Mouse (Mus musculus) layer of hippocampus, adult 18-20 months (tissue): ENCODE data around the gene Dchs1. TPM values are rescaled to one million over a fixed set of nuclear protein-coding genes. Genes with fewer than 3 reads are reported as not detected.
A peak's percentile ranks its signal among the peaks of the same experiment; 100 is the strongest.

Experiments
- DNase-seq, 2 experiments: peaks; one replicate each; pipeline ENCODE4 v3.0.0; 2022; ENCODE audit warnings: low spot score in 2 of 2
- total RNA-seq, 2 experiments: library from RNA; stranded (reverse); gene quantifications; 2 replicates each; pipeline ENCODE4 v1.2.3; 2021

The Dchs1 gene
- total RNA-seq, 2 experiments from 2014 or later, result 10.9 to 11.8 TPM

DNA sequence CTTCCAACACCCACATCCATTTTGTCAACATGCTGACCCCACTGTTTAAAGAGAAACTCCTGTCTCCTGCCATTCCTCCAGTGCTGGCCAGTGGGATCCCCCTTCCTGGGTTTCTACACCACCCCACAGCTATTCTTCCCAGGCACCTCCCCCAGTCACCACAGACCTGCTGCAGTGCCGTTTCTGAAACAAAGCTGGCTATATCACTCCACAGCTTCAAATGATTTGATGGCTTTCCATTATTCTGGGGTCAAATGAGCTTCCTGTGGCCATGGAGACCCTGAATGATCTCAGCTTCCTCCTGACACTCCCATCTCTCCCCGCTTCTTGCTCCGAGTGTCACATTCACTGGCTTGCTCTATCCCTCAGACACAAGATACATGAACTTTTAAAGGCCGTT is 2.9 kb downstream of the Dchs1 start:
- no peak for DNase-seq

DNA sequence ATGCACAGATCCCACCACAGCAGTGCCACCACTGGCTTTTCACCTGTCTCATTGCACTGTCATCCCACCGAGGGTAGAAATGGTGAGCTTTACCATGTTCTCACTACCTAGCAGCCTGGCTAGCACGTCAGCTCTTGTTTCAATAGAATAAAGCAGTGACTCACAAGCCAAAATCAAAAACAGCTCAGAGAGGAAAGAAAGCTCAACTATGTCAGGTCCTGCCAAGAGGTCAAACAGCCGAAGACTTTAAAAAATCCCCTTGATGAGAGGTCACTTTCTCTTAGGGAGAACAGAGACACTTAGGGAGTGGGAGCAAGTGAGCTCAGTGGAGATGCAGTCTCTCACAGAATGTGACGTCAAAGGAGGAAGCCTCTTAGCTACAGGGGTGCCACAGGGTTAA is 3.6 kb downstream of the Dchs1 start:
- no peak for DNase-seq

DNA sequence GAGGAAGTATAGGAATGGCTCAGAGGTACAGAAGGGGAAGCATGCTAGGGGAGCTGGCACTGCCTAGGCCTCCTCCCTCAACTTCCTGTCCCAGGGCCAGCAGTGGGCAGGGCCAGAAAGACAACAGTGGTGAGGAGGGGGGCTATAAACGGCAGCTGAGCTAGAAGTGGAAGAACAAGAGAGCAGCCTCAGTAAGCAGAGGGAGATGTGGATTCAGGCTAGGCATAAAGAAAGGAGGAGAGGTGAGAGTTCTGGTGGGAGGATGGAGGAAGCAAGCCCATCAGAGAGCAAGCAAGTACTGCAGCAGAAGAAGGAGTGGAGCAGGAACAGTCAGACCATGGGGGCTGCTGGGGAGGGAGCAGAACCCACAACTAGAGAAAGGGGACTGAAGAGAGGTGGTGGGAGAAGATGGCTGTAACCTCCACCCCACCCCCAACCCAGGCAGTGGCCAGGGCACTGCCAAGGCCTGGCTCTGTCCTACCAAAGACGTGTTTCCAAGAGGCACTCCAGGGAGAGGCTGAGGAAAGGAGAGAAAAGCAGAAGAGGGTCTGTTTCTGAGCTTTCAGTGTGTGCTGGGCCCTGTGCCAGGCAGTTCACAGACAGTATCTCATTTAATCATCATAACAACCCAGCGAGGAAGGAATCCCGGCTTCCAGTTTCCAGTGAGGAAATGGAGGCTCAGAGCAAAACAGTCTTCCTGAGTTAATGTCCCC is 8.7 kb downstream of the Dchs1 start:
- no peak for DNase-seq

DNA sequence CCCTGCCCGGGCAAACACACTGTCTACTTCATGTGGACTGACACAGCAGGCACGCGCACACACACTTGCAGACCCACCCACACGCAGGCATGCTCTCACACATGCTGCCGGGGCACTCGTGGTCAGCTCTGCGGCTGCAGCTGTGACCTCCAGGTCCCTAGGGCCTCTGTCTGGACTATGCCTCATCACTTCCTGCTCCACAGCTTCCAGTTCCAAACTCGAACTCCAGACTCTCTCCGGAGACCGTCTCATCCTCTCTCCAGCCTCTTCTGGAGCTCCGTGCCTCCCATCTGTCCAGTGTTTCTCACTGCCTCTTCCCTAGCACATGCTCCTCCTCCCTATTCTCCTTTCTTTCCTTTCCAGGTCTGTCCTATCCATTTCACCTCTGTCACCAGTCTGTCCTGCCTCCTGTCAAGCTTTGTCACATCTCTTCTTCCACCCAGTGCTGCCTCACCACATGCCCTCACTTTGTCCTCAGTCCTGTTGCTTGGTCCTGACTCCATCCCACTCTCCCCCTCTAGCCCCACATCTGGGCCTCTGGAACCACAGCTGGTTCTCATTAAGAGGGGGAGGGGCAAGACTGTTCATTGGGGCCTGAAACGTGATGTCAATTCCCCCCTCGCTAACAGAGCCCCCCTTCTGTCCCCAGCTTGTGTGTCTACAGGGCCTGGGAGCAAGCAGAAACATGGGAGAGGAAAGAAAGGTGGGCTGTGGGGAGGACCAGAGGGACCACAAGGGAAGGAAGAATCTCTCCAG is 9.5 kb downstream of the Dchs1 start:
- DNase-seq, result no peak

DNA sequence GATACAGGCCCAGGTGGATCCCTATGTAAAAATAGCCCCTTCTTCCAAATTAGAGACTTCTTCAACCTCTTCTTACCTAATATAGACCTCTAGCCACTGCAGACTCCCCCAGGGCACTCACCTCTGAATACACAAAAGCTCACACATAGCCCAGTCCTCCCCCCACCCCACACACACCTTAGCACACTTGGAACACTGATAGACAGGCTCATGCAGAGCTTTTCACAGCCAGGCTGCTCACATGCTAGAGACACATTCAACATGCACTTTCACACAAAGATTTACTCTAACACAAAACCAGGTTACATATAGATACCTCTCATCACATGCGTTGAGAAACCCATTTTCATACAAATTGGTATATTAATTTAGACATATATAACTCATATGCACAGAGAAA is 10.1 kb downstream of the Dchs1 start:
- DNase-seq, result no peak

DNA sequence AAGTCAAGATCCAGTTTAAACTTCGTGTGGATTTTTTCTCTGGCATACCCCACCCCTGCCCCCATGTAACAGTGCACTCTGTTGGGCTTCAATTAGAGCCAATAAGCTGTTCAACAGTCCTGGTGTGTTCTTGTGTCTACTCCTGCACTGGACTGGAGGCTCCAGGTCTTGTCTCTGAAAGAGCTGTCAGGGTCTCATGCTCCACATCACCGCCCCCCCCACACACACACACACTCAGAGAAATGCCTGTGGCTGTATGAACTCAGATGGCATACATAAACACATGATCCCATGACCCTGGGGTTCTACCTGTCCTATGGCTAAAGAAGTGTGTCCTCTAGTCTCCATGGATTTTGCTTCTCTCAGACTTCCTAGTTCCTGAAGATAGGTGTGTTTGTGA is 11.4 kb downstream of the Dchs1 start:
- DNase-seq, result no peak

DNA sequence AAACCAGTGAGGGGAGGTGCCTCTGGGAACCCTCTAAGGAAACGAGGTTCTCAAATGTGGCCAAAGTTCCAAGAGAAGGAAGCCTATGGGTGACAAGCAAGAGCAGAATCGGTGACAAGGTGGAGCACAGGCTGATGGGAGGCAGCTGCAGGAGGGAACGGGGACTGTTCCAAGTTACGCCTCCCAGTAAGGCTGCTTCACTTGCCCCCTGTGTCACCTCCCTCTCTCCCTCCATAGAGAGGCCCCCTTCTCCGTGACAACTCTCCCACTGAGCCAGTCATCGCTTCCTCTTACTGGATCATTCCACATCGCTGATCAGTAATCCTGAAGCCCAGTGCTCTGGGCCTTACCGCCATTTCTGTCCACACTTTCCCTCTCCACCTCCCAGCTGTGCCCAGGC is 12.8 kb downstream of the Dchs1 start:
- DNase-seq, result no peak

DNA sequence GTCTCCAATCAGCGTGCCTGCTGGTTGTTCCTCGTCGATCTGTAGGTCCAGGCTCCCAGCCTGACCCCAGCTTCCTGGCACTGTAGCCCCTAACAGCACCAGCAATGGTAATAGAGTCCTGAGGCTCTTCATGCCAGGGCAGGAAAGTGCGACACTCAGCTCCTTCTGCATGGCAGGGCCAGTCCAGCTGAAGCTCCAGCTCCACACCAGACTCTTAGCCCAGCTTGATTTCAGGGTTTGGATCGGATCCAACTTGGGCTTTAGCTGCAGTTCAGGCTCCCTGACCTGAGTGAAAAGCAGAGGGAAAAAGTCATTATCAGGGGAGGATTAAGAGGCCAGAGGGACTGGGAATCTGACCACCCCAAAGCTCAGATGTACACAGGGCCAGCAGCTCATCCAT is 14.4 kb downstream of the Dchs1 start:
- DNase-seq, result no peak

DNA sequence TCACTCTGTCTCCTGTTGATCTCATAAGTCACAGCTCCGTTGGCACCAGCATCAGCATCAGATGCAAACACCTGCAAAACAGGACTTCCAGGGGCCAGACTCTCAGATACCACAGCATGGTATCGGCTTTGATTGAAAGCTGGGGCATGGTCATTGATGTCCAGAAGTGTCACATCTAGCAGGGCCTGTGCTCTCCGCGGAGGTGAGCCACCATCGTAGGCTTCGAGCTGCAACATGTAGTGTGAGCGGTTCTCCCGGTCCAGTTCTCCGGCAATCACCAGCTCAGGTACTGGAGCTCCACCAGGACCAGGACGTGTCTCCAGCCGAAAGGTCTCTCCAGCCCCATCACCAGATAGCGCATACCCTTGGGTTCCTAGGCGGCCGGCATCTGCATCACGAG is 15.1 kb downstream of the Dchs1 start:
- no peak for DNase-seq

DNA sequence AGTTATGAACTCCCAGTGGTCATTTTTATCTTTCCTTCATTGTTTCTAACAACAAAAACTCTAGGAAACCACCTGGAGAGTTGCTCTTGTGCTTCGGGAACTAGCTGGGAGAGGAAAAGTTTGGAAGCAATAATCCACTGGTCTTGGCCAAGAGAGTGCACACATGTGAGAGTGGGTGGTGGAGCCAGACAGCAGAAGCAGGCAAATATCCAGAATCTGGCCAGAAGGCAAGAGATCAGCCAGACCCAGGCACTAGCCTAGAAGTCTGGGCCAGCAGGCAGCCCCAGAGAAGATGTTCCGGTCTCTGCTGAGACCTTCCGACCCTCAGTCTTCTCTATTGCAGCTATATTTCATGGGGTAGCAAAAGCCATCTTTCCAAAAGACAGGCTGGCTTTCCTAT is 17.5 kb downstream of the Dchs1 start:
- DNase-seq, result no peak

DNA sequence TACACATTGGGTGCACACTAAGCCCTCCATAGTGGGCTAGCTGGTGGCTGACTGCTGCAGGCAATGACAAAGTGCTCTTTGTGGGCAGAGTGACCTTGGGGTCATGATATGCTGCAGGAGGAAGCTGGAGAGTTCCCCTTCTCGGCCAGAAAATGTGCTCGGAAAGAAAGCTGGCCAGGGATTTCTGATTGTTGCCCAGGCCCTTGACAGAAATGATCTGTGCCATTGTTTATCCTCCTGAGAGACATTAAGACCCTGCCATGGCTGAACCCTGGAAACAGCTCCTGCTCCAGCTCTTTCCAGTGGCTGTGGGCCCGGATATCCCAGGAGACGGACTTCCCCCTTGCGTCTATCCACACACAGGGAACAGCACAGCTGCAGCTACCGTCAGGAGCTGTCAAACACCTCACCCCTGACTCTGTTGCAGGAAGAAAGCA is 19.7 kb downstream of the Dchs1 start:
- DNase-seq, result no peak

DNA sequence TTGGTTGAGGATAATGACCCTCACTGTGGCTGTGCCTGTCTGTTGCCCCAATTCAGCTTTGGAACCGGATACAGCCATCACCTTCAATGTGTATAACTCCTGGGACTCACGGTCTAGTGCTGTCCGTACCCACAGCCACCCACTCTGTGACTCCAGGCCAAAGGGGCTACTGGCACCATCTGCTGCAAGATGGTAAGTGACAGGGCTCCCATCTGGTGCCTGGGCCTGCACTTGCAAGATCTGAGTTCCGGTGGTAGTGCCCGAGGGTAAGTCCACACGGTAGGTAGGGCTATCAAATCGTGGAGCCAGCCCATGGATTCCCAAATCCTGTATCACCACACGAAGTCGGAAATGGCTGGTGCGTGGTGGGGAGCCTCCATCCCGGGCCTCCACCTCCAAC is 23.1 kb downstream of the Dchs1 start:
- DNase-seq, result no peak

DNA sequence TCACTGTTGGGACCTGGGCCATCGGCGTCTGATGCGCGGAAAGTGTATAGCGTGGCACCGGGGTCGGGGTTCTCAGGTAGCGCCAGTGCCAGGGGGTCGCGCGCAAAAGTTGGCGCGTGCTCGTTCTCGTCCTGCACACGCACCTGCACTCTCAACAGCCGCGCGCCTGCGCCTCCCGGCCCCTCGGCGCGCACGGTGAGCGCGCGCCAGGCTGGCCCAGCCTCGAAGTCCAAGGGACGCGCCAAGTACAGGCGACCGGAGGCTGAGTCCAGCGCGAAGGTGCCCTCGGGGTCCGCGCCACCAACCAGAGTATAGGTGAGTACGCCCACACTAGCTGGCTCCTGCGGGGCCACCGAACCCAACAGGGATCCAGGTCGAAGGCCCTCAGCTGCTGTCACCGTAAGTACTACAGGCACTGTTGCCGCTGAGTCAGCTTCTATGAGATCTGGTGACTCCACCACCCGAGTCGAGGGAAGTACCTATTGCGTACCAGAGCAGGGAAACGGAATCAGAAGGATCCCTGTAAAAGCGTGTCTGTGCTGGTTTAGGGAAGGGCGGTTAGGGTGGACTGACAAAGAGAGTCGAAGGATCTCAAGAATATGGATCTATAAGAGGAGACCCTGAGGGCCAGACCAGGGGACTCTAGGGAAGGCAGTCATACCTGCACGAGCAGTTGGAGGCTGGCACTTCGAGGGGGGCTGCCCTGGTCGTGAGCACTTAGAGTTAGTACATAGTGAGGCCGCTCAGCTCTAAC is 24.8 kb downstream of the Dchs1 start:
- DNase-seq, result no peak

DNA sequence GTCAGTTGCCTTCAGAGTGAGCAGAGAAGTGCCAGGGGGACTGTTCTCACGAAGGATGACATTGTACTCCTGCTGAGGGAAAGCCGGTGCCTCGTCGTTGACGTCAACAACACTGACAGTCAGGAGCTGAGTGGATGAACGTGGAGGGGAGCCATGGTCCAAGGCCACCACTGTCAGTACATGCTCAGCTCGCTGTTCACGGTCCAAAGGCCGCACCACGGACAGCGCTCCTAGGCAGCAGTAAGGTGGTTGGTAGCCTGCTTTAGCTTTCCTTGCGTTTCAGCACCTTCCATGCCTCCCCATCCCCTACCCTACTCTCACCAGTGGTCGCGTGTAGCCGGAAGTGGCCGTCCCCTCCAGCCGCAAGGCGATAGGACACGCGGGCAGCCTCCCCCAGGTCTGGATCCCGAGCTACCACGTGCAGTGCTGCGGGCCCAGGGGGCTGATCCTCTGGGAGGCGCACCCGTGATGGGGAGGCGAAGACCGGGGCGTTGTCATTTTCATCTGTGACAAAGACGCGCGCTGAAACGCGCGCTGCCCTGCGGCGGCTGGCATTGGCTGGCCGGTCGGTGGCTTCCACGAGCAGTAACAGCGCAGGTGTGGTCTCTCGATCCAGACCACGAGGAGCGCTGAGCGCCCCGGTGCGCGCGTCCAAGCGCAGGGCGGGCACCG is 25.5 kb downstream of the Dchs1 start:
- no peak for DNase-seq

DNA sequence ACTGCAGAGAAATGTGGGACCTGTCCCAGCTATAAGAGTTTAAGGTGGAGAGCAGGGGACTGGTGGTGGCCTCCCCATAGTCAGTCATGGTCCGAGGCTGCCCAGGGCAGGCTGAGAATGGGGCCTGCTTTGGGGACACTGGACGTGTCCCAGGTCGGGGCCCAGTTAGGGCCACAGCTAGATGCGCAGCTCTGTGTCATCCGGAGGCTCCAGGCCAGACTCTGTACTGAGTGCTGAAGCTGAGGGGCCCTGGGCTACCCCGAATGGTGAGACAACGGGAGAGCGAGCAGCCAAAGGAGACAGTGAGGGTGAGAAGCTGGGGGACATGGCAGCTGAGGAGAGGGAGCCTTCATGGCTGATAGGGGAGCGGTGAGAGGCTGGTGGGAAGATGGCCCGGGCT is 34.2 kb downstream of the Dchs1 start:
- no peak for DNase-seq

DNA sequence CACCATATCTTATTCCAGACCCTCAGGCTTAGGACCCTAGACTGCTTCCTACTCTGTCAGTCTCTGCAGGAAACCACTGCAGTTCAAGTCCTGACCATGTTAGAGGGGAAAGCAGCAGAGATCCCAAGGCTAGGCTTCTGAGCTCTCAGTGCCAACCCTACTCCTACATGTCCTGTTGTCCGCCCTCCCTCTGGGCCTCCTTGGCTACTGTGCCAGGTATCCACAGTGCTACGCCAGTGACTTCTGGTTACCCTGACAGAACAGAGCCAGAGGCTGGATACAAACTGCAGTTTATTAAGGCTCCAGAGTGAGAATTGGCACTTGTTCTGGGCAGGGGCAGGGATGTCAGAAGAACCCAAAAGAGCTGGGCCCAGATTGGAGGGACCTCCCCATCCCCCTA is 34.7 kb downstream of the Dchs1 start:
- no peak for DNase-seq

DNA sequence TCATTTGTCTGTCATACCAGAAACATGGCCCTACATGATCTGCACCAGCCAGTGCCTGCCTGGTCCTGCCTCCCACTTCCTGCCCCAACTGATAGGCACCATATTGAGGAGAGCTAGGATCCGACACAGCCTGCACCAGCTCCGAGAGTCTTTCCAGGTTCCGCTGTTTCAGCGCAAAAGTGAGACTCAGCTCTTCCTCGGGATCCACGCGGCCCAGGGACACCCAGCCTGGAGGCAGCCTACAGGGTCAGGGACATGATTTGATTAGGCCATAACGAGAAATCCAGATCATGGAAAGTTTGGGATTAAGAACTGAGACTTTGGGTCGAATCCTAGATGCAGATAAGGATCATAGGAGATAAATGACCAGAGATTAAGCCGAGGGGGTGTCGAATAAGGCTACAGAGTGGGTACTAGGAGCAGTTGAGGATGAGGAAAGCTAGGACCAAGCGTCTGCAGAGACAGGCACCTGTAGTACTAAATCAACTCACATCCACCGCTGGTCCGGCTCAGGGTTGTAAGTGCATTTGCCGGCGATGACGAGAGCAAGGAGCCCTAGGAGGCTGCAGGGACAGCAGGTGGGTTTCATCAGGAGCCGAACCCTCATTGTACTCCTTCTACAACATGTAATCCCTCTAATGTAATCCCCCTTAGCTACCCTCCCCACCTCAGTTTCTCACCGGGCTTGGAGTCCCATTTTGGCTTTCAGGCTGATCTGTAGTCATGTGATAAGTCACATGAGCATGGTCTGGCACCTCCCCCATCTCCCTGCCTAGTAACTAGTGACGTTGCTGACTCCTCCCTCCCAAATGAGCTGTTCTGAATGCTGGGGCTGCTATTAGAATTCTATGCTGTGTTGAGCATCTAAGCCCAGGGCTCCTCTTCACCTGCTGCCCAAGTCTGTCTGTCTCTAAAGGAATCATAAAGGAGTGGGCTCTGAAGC is 35.7 kb downstream of the Dchs1 start, which contains the start of gene Tpp1:
Tpp1 (minus strand) TSS at position 745 of the 943 bp plus-strand sequence.
- DNase-seq, result peak; percentile 93 to 98

DNA sequence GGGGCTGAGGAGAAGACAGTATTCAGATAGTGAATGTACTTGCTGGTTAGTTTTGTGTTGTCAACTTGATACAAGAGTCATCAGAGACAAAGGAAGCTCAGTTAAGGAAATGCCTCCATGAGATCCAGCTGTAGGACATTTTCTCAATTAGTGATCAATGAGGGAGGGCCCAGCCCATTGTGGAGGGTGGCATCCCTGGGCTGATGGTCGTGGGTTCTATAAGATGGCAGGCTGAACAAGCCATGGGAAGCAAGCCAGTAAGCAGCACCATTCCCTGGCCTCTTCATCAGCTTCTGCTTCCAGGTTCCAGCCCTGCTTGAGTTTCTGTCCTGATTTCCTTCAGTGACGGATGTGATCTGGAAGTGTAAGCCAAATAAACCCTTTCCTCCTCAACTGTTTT is 39.7 kb downstream of the Dchs1 start:
- no peak for DNase-seq

DNA sequence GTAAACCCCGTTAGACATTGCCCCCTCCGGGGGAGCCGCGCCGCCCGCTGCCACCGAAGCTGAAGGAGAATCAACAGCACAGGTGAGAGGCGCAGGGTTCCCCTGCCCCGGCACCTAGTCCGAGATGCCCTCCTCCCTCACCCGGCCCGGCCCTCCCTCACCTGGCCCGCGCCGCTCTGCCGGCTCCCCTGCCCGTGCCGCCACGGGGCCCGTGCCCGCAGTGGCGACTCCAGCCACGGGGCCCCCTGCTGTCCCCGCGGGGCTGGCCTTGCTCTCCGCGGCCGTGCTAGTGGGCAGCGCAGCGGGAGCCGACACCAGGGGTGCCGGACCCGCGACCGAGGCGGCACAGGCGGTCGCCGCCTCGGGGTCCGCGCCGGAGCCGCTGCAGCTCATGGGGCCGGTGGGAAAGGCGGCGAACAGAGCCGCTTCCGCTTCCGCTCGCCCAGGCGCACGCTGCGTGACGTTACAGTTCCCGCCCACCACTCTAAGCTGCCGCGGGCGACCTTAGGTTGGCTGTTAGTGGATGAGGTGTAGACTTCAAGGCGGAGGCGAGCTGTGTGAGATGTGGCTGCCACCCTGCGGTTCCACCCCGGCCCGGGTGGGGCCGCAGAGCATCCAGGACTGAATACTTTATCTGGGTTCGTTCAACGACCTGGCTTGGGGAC is 43.4 kb downstream of the Dchs1 start, which contains the start of gene Taf10:
Taf10 (minus strand) TSS at position 436 of the 665 bp plus-strand sequence.
- peak; percentile 85 to 87 for DNase-seq
